Mouse (Mus musculus): ENCODE data around the gene Rps2.
"Not testable (repeated sequence)": the region's sequence is repeated elsewhere in the genome, so short reads cannot be mapped to it uniquely, and the experiment has no call there.

Gene Rps2

DNA sequence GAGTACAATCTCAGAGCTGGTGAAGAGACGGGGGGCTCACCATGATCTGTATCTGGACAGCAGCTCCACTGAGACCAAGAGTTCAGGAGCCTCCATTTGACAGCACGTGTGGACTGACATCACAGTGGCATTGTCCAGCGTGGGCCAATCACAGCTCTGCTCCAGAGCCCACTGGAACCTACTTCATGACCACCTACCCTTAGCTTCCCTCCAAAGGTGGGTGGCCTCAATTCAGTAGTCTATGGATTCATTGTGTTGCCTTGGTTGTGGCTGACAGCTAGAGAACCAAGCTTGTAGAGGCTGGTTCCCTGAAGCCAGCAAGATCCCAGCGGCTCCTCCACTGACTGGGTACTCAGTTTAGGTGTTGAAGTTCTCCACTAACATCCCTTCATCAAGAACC is at the start of gene Rps2, which contains the start of gene Rnf151:
Gene Rps2, plus strand, starts transcription at position 174 of the 400 bp plus-strand sequence.
Gene Rnf151, minus strand, starts transcription at position 121 of the 400 bp plus-strand sequence.
- DNase-seq (ENCODE audit: low spot score) = no peak

DNA sequence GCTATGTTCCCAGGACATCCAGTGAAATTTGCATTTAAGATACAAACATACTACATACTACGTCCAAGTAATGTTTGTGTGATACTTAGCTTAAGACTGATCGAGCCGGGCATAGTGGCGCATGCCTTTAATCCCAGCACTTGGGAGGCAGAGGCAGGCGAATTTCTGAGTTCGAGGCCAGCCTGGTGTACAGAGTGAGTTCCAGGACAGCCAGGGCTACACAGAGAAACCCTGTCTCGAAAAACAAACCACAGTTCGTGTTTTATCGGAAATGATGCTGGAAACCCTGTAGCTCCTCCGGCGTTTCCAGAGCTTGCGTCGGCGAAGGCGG is 48.7 kb upstream of the Rps2 start:
- not testable (repeated sequence) for DNase-seq (ENCODE audit: low spot score)

DNA sequence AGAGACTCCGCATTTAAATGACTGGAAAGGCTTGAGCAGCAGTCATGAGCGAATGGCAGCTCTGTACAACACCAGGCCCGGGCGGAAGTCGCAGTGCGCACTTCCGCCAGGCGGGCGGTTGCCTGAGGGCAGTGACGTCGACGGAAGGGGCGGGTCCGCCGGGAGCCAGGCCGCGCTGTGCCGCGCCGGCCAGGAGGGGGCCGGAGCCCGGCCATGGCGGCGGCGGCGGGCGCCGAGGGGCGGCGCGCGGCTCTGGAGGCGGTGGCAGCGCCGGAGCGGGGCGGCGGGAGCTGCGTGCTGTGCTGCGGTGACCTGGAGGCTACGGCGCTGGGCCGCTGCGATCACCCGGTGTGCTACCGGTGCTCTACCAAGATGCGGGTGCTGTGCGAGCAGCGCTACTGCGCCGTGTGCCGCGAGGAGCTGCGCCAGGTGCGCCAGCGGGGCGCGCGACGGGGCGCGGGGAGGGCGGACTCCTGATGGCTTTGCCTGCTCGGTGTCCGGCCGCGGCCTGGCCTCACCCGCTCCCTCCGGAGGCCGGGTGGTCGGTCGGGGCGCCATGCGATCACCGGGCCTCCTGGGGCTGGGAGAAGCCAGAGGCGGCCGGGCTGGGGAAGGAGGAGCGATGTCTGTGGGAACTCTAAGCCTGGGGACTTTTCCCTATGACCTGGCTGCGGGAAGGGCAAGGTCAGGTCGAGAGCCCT is 48.2 kb upstream of the Rps2 start, which contains the start of gene Zfp598:
Gene Zfp598, plus strand, starts transcription at position 143 of the 701 bp plus-strand sequence.
- DNase-seq (ENCODE audit: low spot score) = peak; percentile 96

DNA sequence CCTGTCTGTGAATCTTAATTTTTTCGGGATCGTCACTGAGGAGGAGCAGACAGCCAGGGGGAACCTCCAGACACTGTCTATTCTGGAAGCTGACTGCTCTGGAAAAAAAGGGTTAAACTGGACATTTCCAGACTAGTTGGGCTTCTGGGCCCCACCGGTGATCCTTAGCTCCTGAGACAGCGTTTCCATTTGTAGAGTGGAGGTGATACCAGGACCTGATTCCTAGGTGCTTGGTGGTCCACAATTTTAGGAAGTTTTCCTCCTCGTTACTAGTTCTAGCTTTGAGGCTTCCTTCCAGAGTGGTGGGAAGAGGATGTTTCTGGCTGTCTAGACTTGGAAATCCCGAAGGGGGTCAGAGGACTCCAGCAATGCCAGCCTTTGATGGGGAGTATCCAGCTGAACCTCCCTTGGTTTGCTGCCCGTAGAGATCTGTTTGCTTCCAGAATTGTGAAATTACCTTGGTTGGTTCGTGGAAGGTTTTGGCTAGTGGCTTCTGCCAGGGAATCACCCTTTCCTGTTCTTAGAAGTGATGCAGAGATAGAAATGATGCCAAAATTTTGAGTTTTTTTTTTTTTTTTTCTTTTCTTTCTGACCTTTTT is 47.6 kb upstream of the Rps2 start:
- no peak for DNase-seq (ENCODE audit: low spot score)

DNA sequence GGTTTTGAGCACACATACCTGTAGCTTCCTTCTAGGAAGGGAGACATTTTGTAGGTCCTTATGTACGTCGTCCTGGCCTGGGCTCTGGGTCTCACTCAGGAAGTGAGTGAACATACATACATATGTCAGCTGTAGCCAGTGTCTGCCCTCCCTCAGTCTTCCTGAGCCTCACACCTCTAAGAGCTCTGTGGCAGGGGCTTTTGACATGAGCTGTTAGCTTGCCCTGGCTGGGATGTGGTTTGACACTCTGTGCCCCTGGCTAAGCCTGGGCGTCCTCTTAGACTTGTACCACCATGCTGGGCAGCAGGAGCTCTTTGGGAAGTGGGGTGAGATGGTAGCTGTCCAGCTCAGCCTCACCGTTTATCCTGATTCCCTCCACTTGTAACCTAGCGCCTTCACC is 46.6 kb upstream of the Rps2 start:
- DNase-seq (ENCODE audit: low spot score) = no peak

DNA sequence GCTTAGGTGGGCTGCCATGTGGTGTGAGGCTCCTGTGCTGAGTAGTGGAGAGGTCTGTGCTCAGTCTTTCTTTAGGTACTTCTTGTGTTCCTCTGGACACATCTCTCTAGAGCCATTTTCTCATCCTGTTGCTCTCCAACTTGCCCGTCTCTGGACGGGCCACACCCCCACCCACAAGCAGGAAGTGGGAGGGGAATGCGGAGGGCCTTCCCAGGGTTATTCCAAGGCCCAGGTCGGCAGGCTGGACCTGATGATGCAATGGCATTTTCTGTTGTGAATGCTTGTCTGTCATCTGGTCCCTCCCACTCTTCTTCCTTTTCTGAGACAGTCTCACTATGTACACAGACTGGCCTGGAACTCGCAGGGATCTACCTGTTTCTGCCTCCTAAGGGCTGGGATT is 45.8 kb upstream of the Rps2 start:
- DNase-seq (ENCODE audit: low spot score) = no peak

DNA sequence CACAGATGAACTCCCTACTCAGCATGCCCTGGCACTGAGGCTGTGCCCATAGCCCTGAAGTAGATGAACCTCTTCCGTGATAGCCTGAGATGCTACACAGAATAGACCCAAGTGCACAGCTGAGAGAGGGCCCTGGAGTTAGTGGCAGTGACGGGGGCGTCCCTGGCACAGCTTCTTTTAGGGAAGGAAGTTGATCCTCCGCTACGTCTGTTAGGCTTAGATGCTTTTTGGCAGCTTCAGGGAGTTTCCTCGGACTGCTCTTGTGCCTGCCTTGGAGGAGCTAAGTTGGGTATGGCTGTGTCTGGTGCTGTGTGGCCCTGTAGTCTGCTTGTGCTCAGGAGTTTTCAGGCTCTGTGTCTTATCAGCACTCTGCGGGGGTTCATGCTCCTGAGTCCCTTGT is 43.6 kb upstream of the Rps2 start:
- DNase-seq (ENCODE audit: low spot score) = no peak

DNA sequence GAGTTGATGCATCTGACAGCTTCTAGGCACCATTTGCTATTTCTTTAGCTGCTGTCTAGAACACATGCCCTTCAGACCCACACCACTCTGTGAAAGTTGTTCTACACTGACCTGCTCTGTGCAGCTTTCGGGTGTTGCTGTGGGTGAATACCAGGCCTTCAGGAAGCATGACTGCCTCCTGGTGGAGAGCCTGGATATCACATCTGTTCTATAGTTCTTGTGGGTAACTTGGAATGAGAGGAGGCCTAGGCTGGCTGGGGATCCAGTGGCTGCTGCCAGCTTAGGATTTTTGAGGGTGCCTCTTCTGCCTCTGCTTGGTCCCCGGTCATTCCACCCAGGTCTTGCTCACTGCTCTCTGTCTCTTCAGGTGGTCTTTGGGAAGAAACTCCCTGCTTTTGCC is 41.7 kb upstream of the Rps2 start:
- DNase-seq (ENCODE audit: low spot score) = peak; percentile 73

DNA sequence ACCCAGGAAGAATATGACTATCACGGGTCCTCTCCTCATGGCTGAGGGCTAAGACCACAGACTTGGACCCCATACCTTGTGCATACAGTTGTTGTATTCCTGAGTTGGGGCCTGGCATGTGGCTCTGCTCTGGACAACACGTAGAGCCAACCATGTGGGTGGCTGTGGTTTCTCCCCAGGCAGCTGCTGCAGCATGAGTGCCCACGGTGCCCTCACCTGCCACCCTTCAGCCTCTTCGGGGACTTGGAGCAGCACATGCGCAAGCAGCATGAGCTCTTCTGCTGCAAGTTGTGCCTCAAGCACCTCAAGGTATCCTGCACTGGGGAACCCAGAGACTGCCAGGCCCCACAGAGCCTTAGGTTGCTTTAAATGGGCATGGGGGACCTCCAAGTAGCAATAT is 41.0 kb upstream of the Rps2 start:
- no peak for DNase-seq (ENCODE audit: low spot score)

DNA sequence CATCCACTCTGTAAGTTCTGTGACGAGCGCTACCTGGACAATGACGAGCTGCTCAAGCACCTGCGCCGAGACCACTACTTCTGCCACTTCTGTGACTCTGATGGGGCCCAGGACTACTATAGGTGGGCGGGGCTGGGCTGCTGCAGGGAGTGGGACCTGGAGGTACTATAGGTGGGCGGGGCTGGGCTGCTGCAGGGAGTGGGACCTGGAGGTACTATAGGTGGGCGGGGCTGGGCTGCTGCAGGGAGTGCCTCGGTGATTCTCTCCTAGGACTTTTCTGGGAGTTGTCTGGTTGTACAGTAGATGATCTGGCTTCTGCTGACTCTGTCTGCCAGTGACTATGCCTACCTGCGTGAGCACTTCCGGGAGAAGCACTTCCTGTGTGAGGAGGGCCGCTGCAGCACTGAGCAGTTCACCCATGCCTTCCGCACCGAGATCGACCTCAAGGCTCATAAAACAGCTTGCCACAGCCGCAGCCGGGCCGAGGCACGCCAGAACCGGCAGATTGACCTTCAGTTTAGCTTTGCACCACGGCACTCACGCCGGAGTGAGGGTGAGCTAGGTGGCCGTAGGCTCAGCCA is 40.3 kb upstream of the Rps2 start:
- DNase-seq (ENCODE audit: low spot score) = no peak

DNA sequence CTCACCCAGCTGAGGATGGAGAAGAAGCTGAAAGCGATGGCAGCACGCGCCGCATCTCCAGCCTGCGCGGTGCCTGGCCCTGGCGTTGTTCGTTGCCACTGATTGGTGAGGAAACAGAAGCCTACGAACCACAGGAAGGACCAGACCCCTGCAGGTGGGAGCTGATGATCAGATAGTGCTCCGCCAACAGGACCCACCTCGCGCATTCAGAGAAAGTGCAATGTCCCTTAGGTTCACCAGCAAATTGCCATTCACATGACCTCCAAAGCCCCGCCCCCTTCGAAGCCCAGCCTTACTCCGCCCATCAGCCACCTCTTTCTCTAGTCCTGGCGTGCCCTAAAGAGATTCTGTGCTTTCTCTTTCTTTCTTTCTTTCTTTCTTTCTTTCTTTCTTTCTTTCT is 31.4 kb upstream of the Rps2 start:
- peak; percentile 52 for DNase-seq (ENCODE audit: low spot score)

DNA sequence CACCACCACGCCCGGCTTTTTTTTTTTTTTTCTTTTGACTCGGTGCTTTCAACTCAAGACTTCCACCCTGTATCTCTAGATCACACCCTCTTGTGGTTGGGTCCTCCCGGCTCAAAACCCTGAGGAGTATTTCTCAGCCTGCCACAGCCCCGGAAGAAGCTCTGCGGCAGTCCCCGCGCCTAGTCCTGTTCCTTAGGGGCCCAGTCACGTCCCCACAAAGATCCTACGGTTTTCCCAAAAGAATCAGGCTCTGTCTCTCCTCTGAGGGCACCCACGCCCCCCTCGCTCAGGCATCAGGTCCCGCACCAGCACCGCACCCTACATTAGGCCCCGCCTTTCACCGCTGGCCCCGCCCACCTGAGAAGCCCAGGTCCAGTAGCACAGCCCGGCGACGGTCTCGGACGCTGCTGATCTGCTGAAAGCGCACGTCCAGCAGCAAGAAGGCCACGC is 30.7 kb upstream of the Rps2 start:
- DNase-seq (ENCODE audit: low spot score) = peak; percentile 61

DNA sequence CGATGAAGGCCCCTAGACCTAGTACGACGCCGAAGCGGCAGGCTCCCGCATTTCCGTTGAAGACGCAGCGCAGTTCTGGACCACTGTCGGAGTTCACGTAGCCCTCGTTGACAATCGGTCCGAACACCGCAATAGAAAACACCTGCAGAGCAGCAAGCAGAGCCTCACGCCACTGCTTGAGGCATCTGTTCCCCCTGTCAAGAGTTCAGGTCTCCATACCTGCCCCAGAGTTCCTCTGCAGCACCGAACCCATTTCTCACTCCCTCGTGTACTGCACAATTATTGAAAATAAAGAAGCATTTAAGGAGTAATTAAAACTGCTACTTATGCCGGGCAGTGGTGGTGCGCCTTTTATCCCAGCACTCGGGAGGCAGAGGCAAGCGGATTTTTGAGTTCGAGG is 30.3 kb upstream of the Rps2 start:
- no peak for DNase-seq (ENCODE audit: low spot score)

DNA sequence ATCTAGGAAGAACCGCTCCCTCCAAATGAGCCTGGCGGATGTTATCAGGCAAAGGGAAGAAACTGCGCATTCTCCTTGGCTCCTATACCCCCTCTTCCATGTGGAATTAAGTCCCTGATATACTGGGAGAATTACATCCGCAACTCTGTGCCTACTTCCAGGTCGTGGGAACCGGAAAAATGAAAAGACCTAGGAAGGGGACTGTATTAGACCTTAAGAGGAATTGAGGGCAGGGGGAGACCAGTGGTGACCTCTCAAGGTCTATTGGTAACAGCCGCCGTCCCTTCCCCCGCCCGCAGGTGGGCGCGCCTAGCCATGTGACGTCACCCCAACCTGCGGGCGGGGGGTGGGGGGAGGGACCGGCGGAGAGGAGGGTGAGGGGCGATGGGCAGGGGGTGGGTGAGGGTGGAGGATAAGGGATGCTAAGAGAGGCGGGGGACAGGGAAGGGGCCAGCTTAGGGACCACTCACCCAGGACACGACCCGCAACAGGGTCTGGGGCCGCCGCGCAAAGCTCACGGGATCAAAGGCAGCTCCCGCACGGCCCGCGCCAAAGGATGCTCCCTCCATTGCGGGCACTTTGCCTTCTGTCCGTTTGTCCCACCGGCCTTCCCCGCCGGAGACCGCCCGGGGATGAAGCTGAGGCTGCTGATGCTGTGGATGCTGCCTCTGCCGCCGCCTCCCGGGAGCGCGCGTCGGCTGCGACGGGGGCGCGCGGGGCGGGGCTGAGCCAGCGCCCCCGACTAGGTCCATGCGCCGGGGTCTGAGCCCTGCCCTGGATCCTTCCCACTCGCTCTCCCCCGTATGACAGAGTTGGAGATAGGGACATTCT is 28.4 kb upstream of the Rps2 start, which contains the start of gene Syngr3:
Gene Syngr3, minus strand, starts transcription at position 705 of the 831 bp plus-strand sequence.
- DNase-seq (ENCODE audit: low spot score) = no peak

DNA sequence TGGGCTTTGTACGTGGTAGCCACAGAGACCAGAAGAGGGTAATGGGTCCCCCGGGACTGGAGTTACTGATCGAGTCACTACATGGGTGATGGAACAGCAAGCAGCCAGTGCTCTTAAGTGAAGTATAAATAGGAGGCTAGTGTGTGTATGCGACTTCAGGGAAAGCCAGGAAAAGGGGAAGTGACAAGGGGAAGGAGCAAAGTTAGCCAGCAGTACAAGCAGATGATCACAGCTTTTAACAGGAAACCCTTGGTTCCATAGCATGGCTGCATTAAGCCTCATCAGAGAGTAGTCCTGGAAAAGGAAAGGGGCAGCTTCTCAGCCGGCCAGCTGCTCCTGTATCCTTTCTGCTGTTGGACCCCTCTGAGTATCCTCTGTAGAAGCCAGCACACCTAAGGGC is 25.5 kb upstream of the Rps2 start:
- DNase-seq (ENCODE audit: low spot score) = no peak

DNA sequence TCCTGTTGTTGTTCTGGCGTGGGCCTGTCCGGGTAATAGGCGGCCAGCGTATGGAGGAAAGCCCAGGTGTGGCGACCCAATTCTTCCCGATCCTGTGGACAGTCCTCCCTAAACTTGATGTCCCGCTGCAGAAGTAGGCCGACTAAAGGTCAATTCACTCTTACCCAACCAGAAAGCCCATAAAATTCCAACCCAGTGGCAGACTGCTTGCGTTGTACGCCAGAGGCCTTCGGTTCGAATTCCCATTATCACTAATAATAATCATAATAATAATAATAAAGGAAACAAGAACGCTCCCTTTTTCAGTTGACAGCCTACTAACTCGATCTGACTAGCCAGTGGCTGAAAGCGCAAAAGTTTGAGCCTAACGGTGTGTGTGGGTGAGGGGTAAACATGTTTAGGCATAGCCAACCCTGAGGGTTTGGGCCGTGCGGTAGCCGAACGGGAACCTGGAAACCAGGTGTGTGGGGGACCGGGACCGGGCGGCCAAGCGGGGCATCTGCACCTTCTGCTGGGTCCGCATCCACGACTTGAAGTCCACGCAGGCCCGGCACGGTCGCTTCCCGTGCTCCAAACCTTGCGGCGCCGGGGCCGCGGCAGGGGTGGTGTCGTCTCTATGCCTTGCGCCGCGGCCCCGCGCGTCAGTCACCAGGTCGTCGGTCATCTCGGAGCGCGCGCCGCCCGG is 22.4 kb upstream of the Rps2 start:
- DNase-seq (ENCODE audit: low spot score) = no peak

DNA sequence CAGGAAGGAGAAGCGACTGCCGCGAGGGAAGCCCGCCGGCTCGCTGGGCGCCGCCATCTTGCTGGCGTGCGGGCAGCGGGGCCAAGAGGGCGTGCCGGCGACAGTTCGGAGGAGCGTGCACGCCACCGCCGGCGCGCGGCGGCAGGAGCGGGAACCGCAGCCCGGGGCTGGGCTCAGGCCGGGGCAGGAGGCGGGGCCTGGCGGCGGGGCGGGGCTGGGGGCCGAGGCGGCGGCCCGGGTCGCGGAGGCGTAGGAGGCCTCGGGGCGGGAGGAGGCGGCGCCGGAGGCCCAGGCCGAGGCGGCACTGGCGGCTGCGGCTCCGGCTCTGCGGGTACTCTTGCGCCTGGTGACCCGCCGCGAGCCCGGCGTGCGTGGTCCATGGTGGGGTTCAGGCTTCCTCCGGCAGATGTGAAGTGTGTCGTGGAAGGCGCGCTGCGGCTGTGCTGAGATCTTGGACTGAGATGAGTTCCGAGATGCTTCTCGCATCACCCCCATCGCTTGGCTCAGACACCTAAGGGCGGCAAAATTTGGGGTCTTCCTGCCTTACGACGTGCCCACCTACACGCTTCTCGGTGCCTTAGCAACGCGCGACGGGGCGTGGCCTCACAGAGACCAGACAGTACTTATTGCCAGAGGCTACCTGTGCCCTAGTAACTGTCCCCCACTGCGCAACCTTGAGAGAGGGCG is 21.8 kb upstream of the Rps2 start, which contains the start of the genes Gfer and Noxo1:
Gene Gfer, minus strand, starts transcription at position 146 of the 687 bp plus-strand sequence.
Gene Noxo1, plus strand, starts transcription at position 224 of the 687 bp plus-strand sequence.
- peak; percentile 74 for DNase-seq (ENCODE audit: low spot score)

DNA sequence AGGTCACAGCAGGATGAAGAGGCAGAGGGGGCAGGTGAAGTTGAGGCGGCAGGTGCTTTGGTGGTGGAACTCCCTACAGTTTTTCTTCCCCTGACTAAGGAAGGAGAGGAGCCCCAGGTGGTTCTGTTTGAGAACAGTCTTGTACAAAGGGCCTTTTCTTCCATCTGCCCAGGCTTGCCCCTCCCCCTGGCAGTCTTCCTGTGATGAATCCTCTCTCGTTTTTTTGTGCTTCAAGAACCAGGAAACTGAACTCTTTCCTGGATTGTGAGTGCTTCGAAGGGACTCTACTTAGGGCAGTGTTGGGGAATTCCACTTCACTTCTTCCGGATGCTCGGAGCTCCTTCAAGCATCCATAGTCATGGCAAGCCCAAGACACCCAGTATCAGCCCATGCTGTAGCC is 19.9 kb upstream of the Rps2 start:
- no peak for DNase-seq (ENCODE audit: low spot score)

DNA sequence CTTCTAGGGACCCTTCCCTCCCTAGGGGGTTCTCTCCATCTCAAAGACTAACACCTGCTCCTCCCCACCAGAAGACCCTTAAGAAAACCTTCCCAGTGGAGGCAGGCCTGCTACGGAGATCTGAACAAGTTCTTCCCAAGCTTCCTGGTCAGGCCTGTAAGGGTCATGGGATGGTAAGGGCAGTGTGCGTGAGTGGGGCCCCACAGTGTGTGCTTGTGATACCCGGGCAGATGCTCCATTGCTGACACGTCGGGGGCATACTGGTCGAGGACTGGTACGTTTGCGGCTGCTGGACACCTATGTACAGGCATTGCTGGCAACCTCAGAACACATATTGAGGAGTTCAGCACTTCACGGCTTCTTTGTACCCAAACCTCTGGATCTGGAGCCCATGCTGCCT is 19.2 kb upstream of the Rps2 start:
- DNase-seq (ENCODE audit: low spot score) = no peak

DNA sequence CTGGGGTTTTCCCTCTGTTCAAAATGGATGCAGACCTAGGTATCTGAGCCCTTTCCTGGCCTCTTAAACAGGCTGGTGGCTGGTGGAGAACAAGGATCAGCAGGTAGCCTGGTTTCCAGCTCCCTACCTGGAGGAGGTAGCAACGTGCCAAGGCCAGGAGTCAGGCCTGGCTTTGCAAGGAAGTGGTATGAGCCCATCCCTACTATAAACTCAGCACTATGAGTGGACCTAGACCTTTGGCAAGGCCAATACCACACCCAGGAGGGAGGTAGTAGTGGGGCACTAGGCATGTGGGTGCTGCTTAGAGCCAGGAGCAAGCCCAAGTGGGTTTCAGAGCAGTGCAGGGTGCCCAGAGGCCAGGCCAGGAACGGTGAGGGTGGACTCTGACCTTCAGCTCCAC is 18.4 kb upstream of the Rps2 start:
- DNase-seq (ENCODE audit: low spot score) = no peak

DNA sequence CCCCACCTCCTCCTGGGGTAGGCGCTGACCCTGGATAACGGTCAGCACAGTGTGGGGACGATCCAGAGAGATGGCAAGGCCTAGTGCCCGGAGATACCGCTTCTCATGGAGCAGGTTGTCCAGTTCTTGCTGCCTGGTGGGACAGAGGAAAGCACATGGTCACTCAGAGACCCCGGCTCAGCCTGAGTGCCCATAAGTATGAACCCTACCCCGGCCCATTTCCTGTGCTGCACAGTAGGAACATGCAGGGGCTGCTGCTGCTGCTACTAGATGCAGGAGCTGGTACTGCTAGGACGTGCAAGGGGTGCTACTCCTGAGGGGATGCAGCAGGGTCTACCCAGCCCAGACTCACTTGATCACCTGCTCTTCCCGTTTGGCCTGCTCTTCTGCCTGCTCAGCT is 16.7 kb upstream of the Rps2 start:
- DNase-seq (ENCODE audit: low spot score) = no peak

Data from T-cell, adult 2 months (primary cell).